Mouse (Mus musculus): ENCODE measurements around the gene Tenm3. TPM values are rescaled to one million over a fixed set of nuclear protein-coding genes. Genes with fewer than 3 reads are reported as not detected.

Gene Tenm3
- polyA plus RNA-seq, 1 experiment from 2014 or later = 48.6 TPM

- Histone ChIP-seq H3K36me3 (ENCODE audit: control insufficient read depth, insufficient read depth, low read length) (no peaks in the 10 kb centered on the region), H3K4me1 (ENCODE audit: control insufficient read depth, insufficient read depth, low read length) (no peaks in the 10 kb centered on the region; the same call in 1 of the 2 replicates), H3K9ac (ENCODE audit: low read depth, low read length) (no peak overlapping the region), H3K4me3 (ENCODE audit: low read depth, low read length) (no peak overlapping the region), H3K4me2 (ENCODE audit: low read depth, low read length) (no peak overlapping the region), H3K27me3 (replicated peaks; ENCODE audit: control insufficient read depth, insufficient read depth, low read length) (no peaks in the 10 kb centered on the region), H3K27ac (replicated peaks; ENCODE audit: low read depth, low read length) (no peak overlapping the region), H3K9me3 (ENCODE audit: control insufficient read depth, low read length) (no peaks in the 10 kb centered on the region)
- ATAC-seq (ENCODE audit: low read depth) = no peak; the same call in 1 of the 2 replicates
- 69% methylated on average over 21 of the region's 21 CpGs for WGBS
- DNase-seq (ENCODE audit: low spot score) = no peak
These were observed 114.7 kb downstream of the Tenm3 start for GRCm38 (mm10) chr8:48728833-48729690.

DNA sequence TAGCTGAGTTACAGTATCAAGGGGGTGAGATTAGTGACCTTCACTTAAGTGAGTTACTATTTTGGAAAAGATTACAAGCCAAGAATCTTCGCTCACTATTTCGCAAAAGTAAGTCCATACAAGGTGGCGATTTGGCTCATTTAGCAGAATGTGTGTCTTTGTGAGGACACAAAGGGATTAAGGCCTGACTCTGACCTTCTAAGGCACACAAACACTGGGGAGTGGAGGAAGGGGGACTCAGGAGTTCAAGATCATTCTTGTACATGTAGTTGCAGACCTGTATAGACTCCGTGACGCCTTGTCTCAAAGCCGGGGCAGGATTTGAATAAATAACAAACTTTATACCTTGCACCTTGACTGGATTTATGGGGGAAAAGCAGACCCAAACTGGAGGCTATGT is 115.7 kb downstream of the Tenm3 start:
- 94% methylated on average over 6 of the region's 6 CpGs for WGBS
- Histone ChIP-seq H3K9ac (ENCODE audit: low read depth, low read length) (no peak overlapping the region), H3K27me3 (replicated peaks; ENCODE audit: control insufficient read depth, insufficient read depth, low read length) (no peaks in the 10 kb centered on the region), H3K4me1 (ENCODE audit: control insufficient read depth, insufficient read depth, low read length) (peaks cover 6% of the 10 kb centered on the region; the same call in 1 of the 2 replicates), H3K4me3 (ENCODE audit: low read depth, low read length) (no peak overlapping the region), H3K9me3 (ENCODE audit: control insufficient read depth, low read length) (no peaks in the 10 kb centered on the region), H3K36me3 (ENCODE audit: control insufficient read depth, insufficient read depth, low read length) (no peaks in the 10 kb centered on the region), H3K4me2 (ENCODE audit: low read depth, low read length) (no peak overlapping the region), H3K27ac (replicated peaks; ENCODE audit: low read depth, low read length) (no peak overlapping the region)
- DNase-seq (ENCODE audit: low spot score) (no peak), ATAC-seq (ENCODE audit: low read depth) (no peak)

GRCm38 (mm10) chr8:48722744-48723143 is 121.0 kb downstream of the Tenm3 start:
- ATAC-seq (ENCODE audit: low read depth) (no peak), DNase-seq (ENCODE audit: low spot score) (no peak)
- no peak overlapping the region for H3K9ac ChIP-seq (ENCODE audit: low read depth, low read length)
- H3K4me1 ChIP-seq (ENCODE audit: control insufficient read depth, insufficient read depth, low read length) = peaks cover 6% of the 10 kb centered on the region; the same call in 1 of the 2 replicates
- no peak overlapping the region for H3K4me2 ChIP-seq (ENCODE audit: low read depth, low read length)
- WGBS = 39% methylated on average over 14 of the region's 14 CpGs
- no peaks in the 10 kb centered on the region for H3K27me3 ChIP-seq (replicated peaks; ENCODE audit: control insufficient read depth, insufficient read depth, low read length)
- H3K27ac ChIP-seq (replicated peaks; ENCODE audit: low read depth, low read length) = no peak overlapping the region
- H3K9me3 ChIP-seq (ENCODE audit: control insufficient read depth, low read length) = no peaks in the 10 kb centered on the region
- no peaks in the 10 kb centered on the region for H3K36me3 ChIP-seq (ENCODE audit: control insufficient read depth, insufficient read depth, low read length)
- no peak overlapping the region for H3K4me3 ChIP-seq (ENCODE audit: low read depth, low read length)

DNA sequence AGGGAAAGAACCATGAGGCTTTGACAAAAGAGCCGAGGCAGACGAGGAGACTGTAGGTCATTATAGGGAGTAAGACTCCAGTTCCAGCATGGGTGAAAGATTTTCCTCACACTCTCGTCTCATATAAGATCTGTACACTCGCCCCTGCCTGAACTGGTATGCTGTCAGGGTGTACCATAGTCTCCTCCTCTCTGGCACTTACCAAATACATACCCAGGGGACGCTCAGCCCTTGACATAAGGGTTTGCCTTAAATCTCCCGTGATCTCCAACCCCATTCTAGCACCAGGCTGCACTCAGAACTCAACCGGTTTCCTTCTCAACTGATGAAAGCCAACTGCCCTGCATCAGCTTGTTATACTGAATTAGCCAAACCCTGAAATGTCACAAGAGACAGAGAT is 121.4 kb downstream of the Tenm3 start:
- Histone ChIP-seq H3K4me2 (ENCODE audit: low read depth, low read length) (no peak overlapping the region), H3K9ac (ENCODE audit: low read depth, low read length) (no peak overlapping the region), H3K4me3 (ENCODE audit: low read depth, low read length) (no peak overlapping the region), H3K9me3 (ENCODE audit: control insufficient read depth, low read length) (no peaks in the 10 kb centered on the region), H3K36me3 (ENCODE audit: control insufficient read depth, insufficient read depth, low read length) (no peaks in the 10 kb centered on the region), H3K27ac (replicated peaks; ENCODE audit: low read depth, low read length) (no peak overlapping the region), H3K4me1 (ENCODE audit: control insufficient read depth, insufficient read depth, low read length) (peaks cover 6% of the 10 kb centered on the region; the same call in 1 of the 2 replicates), H3K27me3 (replicated peaks; ENCODE audit: control insufficient read depth, insufficient read depth, low read length) (no peaks in the 10 kb centered on the region)
- no peak for ATAC-seq (ENCODE audit: low read depth)
- WGBS = 83% methylated on average over 7 of the region's 7 CpGs
- no peak for DNase-seq (ENCODE audit: low spot score)

- ATAC-seq (ENCODE audit: low read depth) (no peak), DNase-seq (ENCODE audit: low spot score) (no peak)
- Histone ChIP-seq H3K4me1 (ENCODE audit: control insufficient read depth, insufficient read depth, low read length) (peaks cover 6% of the 10 kb centered on the region; the same call in 1 of the 2 replicates), H3K27ac (replicated peaks; ENCODE audit: low read depth, low read length) (no peak overlapping the region), H3K27me3 (replicated peaks; ENCODE audit: control insufficient read depth, insufficient read depth, low read length) (no peaks in the 10 kb centered on the region), H3K4me2 (ENCODE audit: low read depth, low read length) (no peak overlapping the region), H3K9ac (ENCODE audit: low read depth, low read length) (no peak overlapping the region), H3K36me3 (ENCODE audit: control insufficient read depth, insufficient read depth, low read length) (no peaks in the 10 kb centered on the region), H3K9me3 (ENCODE audit: control insufficient read depth, low read length) (no peaks in the 10 kb centered on the region), H3K4me3 (ENCODE audit: low read depth, low read length) (no peak overlapping the region)
- WGBS = 92% methylated on average over 12 of the region's 12 CpGs
These were observed 122.4 kb downstream of the Tenm3 start for GRCm38 (mm10) chr8:48721376-48721775.

DNA sequence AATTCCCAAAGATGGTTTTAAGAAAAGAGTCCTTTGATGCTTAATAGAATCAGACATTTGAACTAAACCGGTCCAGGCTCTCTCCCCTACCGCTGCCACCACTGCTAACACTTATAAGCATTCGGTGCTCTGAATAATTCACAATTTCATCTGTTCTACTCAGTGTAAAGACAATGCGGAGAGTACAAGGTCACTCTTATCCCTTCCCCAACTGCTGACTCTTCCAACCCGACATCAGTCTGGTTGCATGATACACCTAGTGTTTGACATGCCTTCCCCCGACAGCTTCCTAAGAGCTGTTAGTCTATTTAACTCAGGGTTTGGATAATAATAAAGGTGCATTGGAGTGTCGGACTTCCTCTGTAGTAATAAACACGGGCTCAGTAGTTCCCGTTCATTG is 128.1 kb downstream of the Tenm3 start:
- no peak overlapping the region for H3K4me2 ChIP-seq (ENCODE audit: low read depth, low read length)
- H3K4me1 ChIP-seq (ENCODE audit: control insufficient read depth, insufficient read depth, low read length) = no peaks in the 10 kb centered on the region
- H3K36me3 ChIP-seq (ENCODE audit: control insufficient read depth, insufficient read depth, low read length) = no peaks in the 10 kb centered on the region
- H3K27ac ChIP-seq (replicated peaks; ENCODE audit: low read depth, low read length) = no peak overlapping the region
- peaks cover 8% of the 10 kb centered on the region; the same call in 1 of the 2 replicates for H3K9me3 ChIP-seq (ENCODE audit: control insufficient read depth, low read length)
- no peaks in the 10 kb centered on the region for H3K27me3 ChIP-seq (replicated peaks; ENCODE audit: control insufficient read depth, insufficient read depth, low read length)
- H3K9ac ChIP-seq (ENCODE audit: low read depth, low read length) = no peak overlapping the region
- H3K4me3 ChIP-seq (ENCODE audit: low read depth, low read length) = no peak overlapping the region
- DNase-seq (ENCODE audit: low spot score) (no peak), ATAC-seq (ENCODE audit: low read depth) (no peak)
- 74% methylated on average over 9 of the region's 9 CpGs for WGBS

DNA sequence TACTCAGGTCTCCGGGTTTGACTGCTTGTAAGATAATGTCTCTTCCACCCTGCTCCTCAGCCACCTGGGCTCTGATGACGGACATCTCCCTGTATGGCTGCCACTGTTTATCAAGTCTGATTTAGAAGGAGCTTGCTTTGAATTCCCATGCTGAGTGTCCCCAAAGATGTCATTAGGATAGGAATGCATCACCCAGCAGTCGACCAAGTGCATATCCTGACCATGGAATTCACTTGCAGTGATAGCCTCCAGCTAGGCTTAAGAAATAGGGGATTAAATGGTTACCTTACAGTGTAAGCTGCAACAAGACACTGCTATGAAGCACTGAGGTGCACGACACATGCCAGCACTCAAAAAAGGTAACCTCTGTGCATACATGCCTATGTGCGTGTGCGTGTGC is 137.1 kb downstream of the Tenm3 start:
- ATAC-seq (ENCODE audit: low read depth) (peak; percentile 26; the same call in 1 of the 2 replicates), DNase-seq (ENCODE audit: low spot score) (no peak)
- Histone ChIP-seq H3K4me1 (ENCODE audit: control insufficient read depth, insufficient read depth, low read length) (peaks cover 4% of the 10 kb centered on the region; the same call in 1 of the 2 replicates), H3K27ac (replicated peaks; ENCODE audit: low read depth, low read length) (no peak overlapping the region), H3K27me3 (replicated peaks; ENCODE audit: control insufficient read depth, insufficient read depth, low read length) (no peaks in the 10 kb centered on the region), H3K9ac (ENCODE audit: low read depth, low read length) (no peak overlapping the region), H3K36me3 (ENCODE audit: control insufficient read depth, insufficient read depth, low read length) (no peaks in the 10 kb centered on the region), H3K9me3 (ENCODE audit: control insufficient read depth, low read length) (peaks cover 13% of the 10 kb centered on the region; the same call in 1 of the 2 replicates), H3K4me2 (ENCODE audit: low read depth, low read length) (no peak overlapping the region), H3K4me3 (ENCODE audit: low read depth, low read length) (no peak overlapping the region)
- WGBS = 75% methylated on average over 6 of the region's 6 CpGs

- no peak for ATAC-seq (ENCODE audit: low read depth)
- no peak overlapping the region; the same call in 1 of the 2 replicates for H3K27ac ChIP-seq (replicated peaks; ENCODE audit: low read depth, low read length)
These were observed 138.8 kb downstream of the Tenm3 start for GRCm38 (mm10) chr8:48704885-48705515.

More at GRCm38 (mm10) chr8:48704885-48705515, 138.8 kb downstream of the Tenm3 start:
- 87% methylated on average over 10 of the region's 10 CpGs for WGBS
- H3K4me2 ChIP-seq (ENCODE audit: low read depth, low read length) = no peak overlapping the region
- no peaks in the 10 kb centered on the region for H3K27me3 ChIP-seq (replicated peaks; ENCODE audit: control insufficient read depth, insufficient read depth, low read length)
- H3K4me3 ChIP-seq (ENCODE audit: low read depth, low read length) = no peak overlapping the region
- no peak for DNase-seq (ENCODE audit: low spot score)
- no peaks in the 10 kb centered on the region for H3K36me3 ChIP-seq (ENCODE audit: control insufficient read depth, insufficient read depth, low read length)
- no peak overlapping the region for H3K9ac ChIP-seq (ENCODE audit: low read depth, low read length)
- H3K9me3 ChIP-seq (ENCODE audit: control insufficient read depth, low read length) = peaks cover 7% of the 10 kb centered on the region; the same call in 1 of the 2 replicates
- peaks cover 4% of the 10 kb centered on the region; the same call in 1 of the 2 replicates for H3K4me1 ChIP-seq (ENCODE audit: control insufficient read depth, insufficient read depth, low read length)
